13 mouse cellular contexts compared by ENCODE assay signal in the genomic region with DNA sequence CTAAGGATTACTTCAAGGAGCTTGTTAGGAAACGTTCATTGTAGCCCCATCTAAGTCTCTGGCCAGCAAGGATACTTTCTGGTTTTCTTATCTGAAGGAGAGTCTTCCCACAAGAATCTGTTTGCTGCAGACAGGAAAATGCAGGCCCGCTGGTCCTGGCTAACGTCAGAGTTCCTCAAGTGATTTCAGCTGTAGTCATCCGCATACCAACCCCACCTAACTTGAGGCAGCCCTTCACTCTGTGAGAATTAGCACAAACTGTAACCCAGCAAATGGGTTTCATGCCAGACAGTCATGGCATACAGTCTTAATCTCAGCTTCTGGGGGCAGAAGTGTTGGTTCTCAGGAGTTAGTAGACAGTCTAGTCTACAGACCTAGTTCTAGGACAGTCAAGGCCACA. TPM values are rescaled to one million over a fixed set of nuclear protein-coding genes. Genes with fewer than 3 reads are reported as not detected.
DNase-seq lines count a peak whose midpoint lies in the region; ATAC-seq and TF ChIP-seq lines count a peak whose summit lies in the region.
"Had no signal": no experiment of that assay in that cellular context is flagged by ENCODE, and none has a peak within 500 bp of the region (broad histone marks: within the 10 kb centered on the region; RNA-seq: fewer than 3 reads in every experiment).

No protein-coding gene starts in this region.

- peak; percentile 26; the same call in 1 of the 2 replicates for TF ChIP-seq EP300 in liver, embryonic 14.5 days (IDR thresholded peaks at IDR 0.05; ENCODE audit: low read depth)

- DNase-seq in lung, embryonic 14.5 days: peak; percentile 35
- no peak for DNase-seq in lung, postnatal 14 days
- DNase-seq in liver, embryonic 14.5 days (ENCODE audit: low read depth in 3 of 3, low spot score in 3 of 3): no peak
- peak; percentile 46 for DNase-seq in yolk sac, embryonic 10.5 days (ENCODE audit: low spot score)
- DNase-seq in right cerebral cortex, postnatal 36 days (ENCODE audit: low spot score in 2 of 2): no peak
- no peak for DNase-seq in kidney, adult 11 months
- DNase-seq: adrenal gland, postnatal 10 days; cerebellum, postnatal 10 days; kidney, postnatal 14 days; thymus, adult 18-20 months had no signal

- no peak for TF ChIP-seq CTCF in lung, embryonic 14.5 days (IDR thresholded peaks at IDR 0.05; ENCODE audit: low read depth)
- TF ChIP-seq CTCF in bone marrow, adult 2 months (IDR thresholded peaks at IDR 0.05; ENCODE audit: control insufficient read depth, insufficient read depth, low read length): no peak
- TF ChIP-seq CTCF in liver, embryonic 14.5 days (IDR thresholded peaks at IDR 0.05; ENCODE audit: low read depth): no peak

- no peaks in the 10 kb centered on the region for H3K27me3 ChIP-seq in lung, embryonic 14.5 days (ENCODE audit: insufficient read depth, low read length)
- H3K27me3 ChIP-seq in liver, embryonic 14.5 days (ENCODE audit: control insufficient read depth, insufficient read depth, low read length): no peaks in the 10 kb centered on the region
- H3K27me3 ChIP-seq: limb, embryonic 13.5 days had no signal

- no peak overlapping the region for H3K4me3 ChIP-seq in lung, embryonic 14.5 days (ENCODE audit: low read depth, low read length)
- H3K4me3 ChIP-seq in bone marrow, adult 2 months (replicated peaks; ENCODE audit: control insufficient read depth, low read depth, low read length): no peak overlapping the region
- peak overlapping the region in 1 of 2 experiments; percentile 76; a peak in 1 of 4 replicates for H3K4me3 ChIP-seq in liver, embryonic 14.5 days (ENCODE audit: insufficient read depth in 1 of 2, low read depth in 2 of 2, low read length in 2 of 2)

- H3K9ac ChIP-seq in lung, embryonic 14.5 days: no peak overlapping the region
- H3K9ac ChIP-seq in liver, embryonic 14.5 days (replicated peaks): peak overlapping the region; percentile 94

- no peak overlapping the region for H3K4me2 ChIP-seq in lung, embryonic 14.5 days
- peak overlapping the region; percentile 97 for H3K4me2 ChIP-seq in liver, embryonic 14.5 days (ENCODE audit: low read depth)

- no peak for ATAC-seq in lung, embryonic 14.5 days (ENCODE audit: insufficient read depth)
- no peak for ATAC-seq in liver, embryonic 14.5 days (ENCODE audit: insufficient read depth)

- WGBS in lung, embryonic 14.5 days: 54% methylated on average over 4 of the region's 4 CpGs
- WGBS in bone marrow, adult 2 months: 43% methylated on average over 4 of the region's 4 CpGs
- 9% methylated on average over 4 of the region's 4 CpGs for WGBS in liver, embryonic 14.5 days (ENCODE audit: insufficient replicate concordance)

- TF ChIP-seq POLR2A in bone marrow, adult 2 months (IDR thresholded peaks at IDR 0.05; ENCODE audit: borderline replicate concordance, control insufficient read depth, low read depth, low read length): no peak

- H3K27ac ChIP-seq in lung, embryonic 14.5 days (ENCODE audit: low read depth): no peak overlapping the region
- peak overlapping the region; percentile 5; the same call in 1 of the 2 replicates for H3K27ac ChIP-seq in bone marrow, adult 2 months (ENCODE audit: control insufficient read depth, insufficient read depth, low read depth, low read length, poor library complexity)
- H3K27ac ChIP-seq in liver, embryonic 14.5 days: peak overlapping the region; percentile 90
- H3K27ac ChIP-seq: limb, embryonic 13.5 days had no signal

- no peaks in the 10 kb centered on the region for H3K9me3 ChIP-seq in lung, embryonic 14.5 days (ENCODE audit: low read depth, low read length)
- H3K9me3 ChIP-seq in liver, embryonic 14.5 days (ENCODE audit: control insufficient read depth, low read length): no peaks in the 10 kb centered on the region
- H3K9me3 ChIP-seq: embryonic facial prominence, embryonic 10.5 days; limb, embryonic 13.5 days had no signal

- H3K36me3 ChIP-seq in lung, embryonic 14.5 days (ENCODE audit: insufficient read depth): peaks cover 12% of the 10 kb centered on the region
- H3K36me3 ChIP-seq in liver, embryonic 14.5 days (replicated peaks; ENCODE audit: control insufficient read depth, insufficient read depth, low read depth): peaks cover 19% of the 10 kb centered on the region
- H3K36me3 ChIP-seq: limb, embryonic 13.5 days had no signal

- H3K4me1 ChIP-seq in lung, embryonic 14.5 days (ENCODE audit: insufficient read depth): 0 out of 2 replicates have a peak, but pooled peaks cover 4% of the 10 kb centered on the region
- no peaks in the 10 kb centered on the region; the same call in 1 of the 2 replicates for H3K4me1 ChIP-seq in bone marrow, adult 2 months (ENCODE audit: control insufficient read depth, insufficient read depth, low read length)
- peaks cover 18 to 20% of the 10 kb centered on the region in 2 experiments for H3K4me1 ChIP-seq in liver, embryonic 14.5 days (replicated peaks; ENCODE audit: control insufficient read depth in 2 of 2, insufficient read depth in 2 of 2, low read length in 1 of 2)

RNA-seq across cellular contexts. Expression of gene Trim59, which starts 2.0 kb away (rescaled TPM):
- polyA plus RNA-seq in lung, embryonic 14.5 days (2014; fragmentation: Nextera tagmentation; extraction: Ambion mirVana): 146 and 153 TPM in 2 replicates
- 56.7 and 73.7 TPM in 2 replicates for polyA plus RNA-seq in bone marrow, adult 2 months (2011; ENCODE audit: insufficient read depth, insufficient read length, low replicate concordance, missing spikeins)
- 20.1 and 39.0 TPM in 2 replicates for polyA plus RNA-seq in liver, embryonic 14.5 days (2012; rRNA removed)
- polyA plus RNA-seq in liver, embryonic 14.5 days (2014; fragmentation: Nextera tagmentation; extraction: Ambion mirVana): 121 and 136 TPM in 2 replicates

RNA-seq across cellular contexts. Expression of gene Smc4, which starts 42.0 kb away (rescaled TPM):
- polyA plus RNA-seq in lung, embryonic 14.5 days (2014; fragmentation: Nextera tagmentation; extraction: Ambion mirVana): 211 and 219 TPM in 2 replicates
- 179 and 208 TPM in 2 replicates for polyA plus RNA-seq in bone marrow, adult 2 months (2011; ENCODE audit: insufficient read depth, insufficient read length, low replicate concordance, missing spikeins)
- 18.6 and 50.6 TPM in 2 replicates for polyA plus RNA-seq in liver, embryonic 14.5 days (2012; rRNA removed)
- polyA plus RNA-seq in liver, embryonic 14.5 days (2014; fragmentation: Nextera tagmentation; extraction: Ambion mirVana): 124 and 143 TPM in 2 replicates

RNA-seq across cellular contexts. Expression of gene Ift80, which starts 42.1 kb away (rescaled TPM):
- polyA plus RNA-seq in lung, embryonic 14.5 days (2014; fragmentation: Nextera tagmentation; extraction: Ambion mirVana): 17.6 and 21.4 TPM in 2 replicates
- 16.5 and 17.3 TPM in 2 replicates for polyA plus RNA-seq in bone marrow, adult 2 months (2011; ENCODE audit: insufficient read depth, insufficient read length, low replicate concordance, missing spikeins)
- polyA plus RNA-seq in liver, embryonic 14.5 days (2012; rRNA removed): 7.8 and 9.7 TPM in 2 replicates
- 6.2 and 6.4 TPM in 2 replicates for polyA plus RNA-seq in liver, embryonic 14.5 days (2014; fragmentation: Nextera tagmentation; extraction: Ambion mirVana)

Comparison
In these comparisons a context has a peak if more than half of its experiments do, and no peak if none do; other contexts are left out.
1. DNase-seq: peak in lung, embryonic 14.5 days (single experiment) and yolk sac, embryonic 10.5 days (single experiment); none in lung, postnatal 14 days (single experiment), liver, embryonic 14.5 days (0 of 3), right cerebral cortex, postnatal 36 days (0 of 2) and kidney, adult 11 months (single experiment).